Mouse (Mus musculus) cerebellum, adult 9-11 months (tissue): Measurements from ENCODE around the gene Cyp17a1.
A peak's percentile ranks its signal among the peaks of the same experiment; 100 is the strongest.

Source experiments
- DNase-seq: peaks from one replicate; pipeline ENCODE4 v3.0.0; 2022

Gene Cyp17a1

GRCm38 (mm10) chr19:46640780-46641179 is 32.2 kb downstream of the Cyp17a1 start:
- no peak for DNase-seq

GRCm38 (mm10) chr19:46639496-46639895 is 33.5 kb downstream of the Cyp17a1 start:
- no peak for DNase-seq

GRCm38 (mm10) chr19:46639053-46639452 is 33.9 kb downstream of the Cyp17a1 start:
- DNase-seq: no peak

DNA sequence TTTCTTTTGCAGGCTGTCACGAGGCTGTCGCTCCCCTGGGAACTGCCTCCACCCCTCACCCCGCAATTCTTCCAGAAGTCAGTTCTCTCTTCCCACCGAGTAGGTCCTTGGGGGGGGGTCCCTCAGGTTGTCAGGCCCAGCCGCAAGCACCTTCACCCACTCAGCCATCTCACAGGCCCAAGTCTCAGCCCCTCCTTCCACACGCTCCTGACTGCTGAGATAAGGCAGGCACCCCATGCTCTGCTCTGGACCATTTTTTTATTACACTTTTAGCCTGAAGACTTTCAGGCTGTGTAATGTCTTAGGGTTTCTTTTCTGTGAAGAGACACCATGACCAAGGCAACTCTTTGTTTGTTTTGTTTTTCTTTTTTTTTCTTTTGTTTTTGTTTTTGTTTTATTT is 35.4 kb downstream of the Cyp17a1 start:
- no peak for DNase-seq

DNA sequence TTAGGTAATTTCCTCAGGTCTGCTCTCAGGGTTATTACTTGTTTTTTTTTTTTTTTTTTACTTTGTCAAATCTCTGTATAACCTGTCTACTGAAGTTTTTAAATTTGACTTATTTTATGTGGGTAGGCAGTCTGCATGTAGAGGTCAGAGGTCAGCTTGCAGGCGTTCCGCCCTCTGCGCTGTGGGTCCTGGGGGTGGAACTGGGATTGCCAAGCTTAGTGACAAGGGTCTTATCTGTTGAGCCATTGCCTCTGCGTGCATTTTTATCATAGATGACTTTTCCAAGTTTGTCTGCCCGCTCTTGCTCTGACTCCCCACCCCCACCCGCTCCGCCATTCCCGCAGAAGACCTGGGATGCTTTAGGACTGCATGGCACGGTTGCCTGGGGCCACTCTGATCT is 37.2 kb downstream of the Cyp17a1 start:
- DNase-seq: no peak

DNA sequence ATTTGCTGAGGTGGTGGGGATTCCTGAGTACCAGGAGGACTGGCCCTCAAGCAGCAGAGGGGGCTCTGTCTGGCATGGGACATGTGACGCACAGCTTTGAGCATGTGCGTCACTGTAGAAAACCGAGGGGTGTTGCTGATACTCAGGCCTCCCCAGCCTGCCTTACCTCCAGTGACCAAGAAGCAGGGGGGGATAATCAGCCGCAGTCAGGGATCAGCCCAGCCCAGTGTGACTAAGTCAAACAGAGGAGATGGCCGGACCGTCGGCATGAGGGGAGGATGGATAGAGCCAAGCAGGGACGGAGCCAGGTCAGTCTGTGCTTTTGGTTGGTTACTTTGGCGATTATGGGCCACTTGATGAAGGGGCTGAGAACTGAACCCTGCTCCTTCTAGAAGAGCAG is 41.3 kb downstream of the Cyp17a1 start:
- DNase-seq: no peak

DNA sequence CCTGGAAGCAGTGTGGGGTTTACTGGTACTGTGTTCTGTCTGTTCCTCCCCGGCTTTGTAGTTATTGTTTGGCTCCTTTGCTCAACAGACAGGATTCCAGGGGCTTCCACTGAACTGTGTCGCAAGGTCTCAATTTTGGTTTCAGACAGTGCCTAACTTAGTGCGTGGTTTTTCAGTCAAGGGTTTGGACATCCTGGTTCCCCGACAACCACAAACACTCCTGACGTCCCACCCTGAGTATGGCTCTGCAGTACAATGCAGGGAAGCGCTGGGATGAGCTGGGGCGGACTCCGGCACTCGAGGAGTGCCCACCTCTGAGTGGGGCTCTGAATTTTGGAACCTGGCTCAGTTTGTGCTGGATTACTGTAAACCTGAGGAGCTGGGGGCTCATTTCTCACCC is 43.2 kb downstream of the Cyp17a1 start:
- no peak for DNase-seq

DNA sequence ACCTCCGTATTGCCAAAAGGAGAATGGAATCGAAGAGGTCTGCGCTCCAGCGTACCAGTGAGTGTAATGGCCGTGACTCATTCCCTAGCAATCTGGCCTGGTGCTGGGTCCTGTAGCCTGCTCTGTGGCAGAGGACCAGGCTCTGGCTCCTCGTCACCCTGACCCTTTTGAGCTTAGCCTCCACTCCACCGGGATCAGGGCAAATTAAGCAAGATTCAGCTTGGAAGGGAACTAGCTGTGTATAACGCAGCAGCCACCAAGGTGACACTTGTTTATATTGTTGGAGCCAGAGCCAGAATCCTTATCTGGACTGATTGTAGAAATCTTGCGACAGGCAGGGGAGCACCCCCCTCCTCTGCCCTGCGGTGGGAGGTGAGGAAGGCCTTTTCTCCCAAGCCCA is 44.6 kb downstream of the Cyp17a1 start:
- DNase-seq: no peak

DNA sequence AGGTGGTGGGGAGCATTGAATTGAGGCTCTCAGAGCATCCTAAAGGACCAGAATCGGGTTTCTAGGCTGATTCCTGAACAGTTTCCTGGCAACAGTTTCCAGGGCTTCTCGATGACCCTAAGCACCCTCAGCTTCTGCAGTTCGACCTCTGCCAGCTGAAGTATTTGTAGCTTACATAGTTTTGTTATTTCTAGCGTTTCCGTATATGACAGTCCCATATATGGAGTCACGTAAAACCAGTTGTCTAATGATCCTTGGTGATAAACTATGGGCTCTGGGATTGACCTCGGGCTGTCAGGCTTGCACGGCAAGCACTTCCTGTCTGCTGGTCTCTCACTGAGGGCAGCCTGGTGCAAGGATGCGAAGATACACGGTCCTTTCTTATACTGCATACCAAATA is 47.5 kb downstream of the Cyp17a1 start:
- DNase-seq: no peak

DNA sequence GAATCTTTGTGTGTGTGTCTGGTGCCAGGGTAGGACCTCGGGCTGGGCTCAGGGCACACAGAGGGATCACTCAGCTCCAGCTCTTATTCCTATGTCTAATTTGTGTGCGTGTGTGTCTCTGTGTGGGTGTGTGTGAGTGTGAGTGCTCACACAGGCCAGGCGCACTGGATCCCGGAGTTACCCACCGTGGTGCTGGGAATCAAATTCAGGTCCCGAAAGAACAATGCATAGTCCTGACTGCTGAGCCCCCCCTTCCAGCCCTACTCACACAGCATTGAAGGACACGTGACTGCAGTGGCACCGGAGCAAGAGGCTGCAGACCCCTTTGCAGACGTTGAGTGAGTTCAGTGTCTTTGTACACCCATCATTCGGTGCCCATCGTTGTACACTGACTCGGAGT is 48.0 kb downstream of the Cyp17a1 start:
- no peak for DNase-seq

DNA sequence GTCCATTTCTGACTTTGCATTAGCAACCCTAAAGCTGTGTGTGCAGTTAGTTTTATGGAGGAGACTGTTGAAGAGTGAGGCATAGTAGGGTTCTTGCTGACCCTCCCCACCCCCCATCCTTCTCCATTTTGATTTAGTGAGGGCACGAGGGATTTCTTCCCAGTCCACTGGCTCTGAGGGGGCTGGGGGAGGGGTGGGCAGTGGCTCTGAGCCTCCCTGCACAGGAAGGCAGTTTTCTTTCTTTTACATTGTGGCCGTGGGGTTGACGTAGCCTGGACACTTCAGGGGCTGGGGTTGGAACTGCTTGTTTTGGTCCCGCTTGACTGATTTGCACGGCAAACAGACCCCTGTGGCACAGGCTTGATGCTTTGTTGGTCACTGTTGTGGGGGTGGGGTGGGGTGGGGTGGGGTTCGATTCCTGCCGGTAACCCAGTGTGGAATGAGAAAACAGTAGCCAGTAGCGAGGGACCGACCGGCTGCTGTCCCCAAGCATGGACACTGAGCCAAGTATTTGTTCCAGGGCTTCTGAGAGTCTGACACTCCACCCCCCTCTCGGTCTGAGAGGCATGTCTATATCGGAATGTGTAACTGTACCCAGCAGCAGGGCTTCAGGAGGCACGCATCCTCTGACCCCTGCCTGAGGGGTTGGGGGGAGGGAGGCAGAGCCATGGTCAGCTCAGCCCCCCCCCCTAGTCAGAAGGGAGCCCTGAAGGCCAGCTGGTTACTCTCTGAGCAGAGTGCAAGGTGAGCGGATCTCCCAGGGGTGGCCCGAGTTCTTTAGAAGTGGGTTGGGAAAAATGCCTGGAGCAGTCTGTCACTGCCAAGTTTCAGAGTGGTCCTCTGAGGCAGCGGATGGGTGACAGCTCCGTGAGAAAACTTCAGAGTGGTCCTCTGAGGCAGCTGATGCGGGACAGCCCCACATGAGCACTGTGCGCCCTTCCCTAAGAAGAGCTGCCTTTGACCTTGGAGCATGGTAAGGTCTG is 48.9 kb downstream of the Cyp17a1 start:
- peak; percentile 41 for DNase-seq

DNA sequence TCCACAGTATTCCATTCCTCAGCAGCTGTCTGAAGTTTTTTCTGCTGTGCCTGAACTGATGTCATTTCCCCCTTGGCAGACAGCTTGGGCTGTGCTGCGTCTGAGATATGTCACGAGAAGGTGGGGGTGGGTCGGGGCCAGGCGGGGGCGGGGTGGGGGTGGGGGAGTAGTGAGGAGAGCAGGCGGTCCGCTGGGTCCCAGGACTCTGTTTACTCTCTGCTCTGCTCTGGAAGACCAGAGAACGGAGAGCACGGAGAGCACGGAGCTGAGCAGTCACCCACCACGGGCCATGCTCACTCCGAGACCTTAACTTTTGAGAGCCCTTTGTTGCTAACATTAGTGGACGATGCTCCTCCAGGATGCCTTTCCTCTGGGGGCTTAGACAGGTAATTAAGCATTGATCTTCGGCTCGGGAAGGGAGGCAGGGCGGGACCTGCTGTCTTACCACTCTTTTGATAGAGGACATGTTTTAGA is 49.7 kb downstream of the Cyp17a1 start:
- DNase-seq: no peak

GRCm38 (mm10) chr19:46622659-46623193 is 50.2 kb downstream of the Cyp17a1 start:
- DNase-seq: no peak

GRCm38 (mm10) chr19:46621236-46622183 is 51.5 kb downstream of the Cyp17a1 start:
- no peak for DNase-seq

GRCm38 (mm10) chr19:46620016-46620808 is 52.8 kb downstream of the Cyp17a1 start:
- no peak for DNase-seq

- no peak for DNase-seq
Observed at GRCm38 (mm10) chr19:46619518-46619917, 53.5 kb downstream of the Cyp17a1 start.

DNA sequence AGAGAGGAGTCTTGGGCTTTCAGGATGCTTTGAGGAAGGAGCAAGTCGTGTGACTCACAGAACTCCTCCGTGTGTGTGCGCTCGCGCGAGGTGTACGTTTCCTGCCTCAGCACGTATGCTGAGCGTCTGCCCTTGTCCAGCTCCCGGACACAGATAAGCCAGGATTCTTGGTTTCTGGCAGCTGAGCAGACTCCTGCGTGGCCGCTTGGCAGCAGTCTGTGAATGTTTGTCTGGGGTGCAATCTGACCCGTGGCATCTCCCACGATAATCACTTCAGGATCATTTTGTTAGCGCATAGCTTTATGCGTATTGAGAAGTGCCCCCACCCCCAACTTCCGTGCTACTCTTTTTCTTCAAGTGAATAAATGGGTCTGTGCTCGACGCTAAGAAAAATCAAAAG is 54.0 kb downstream of the Cyp17a1 start:
- peak; percentile 50 for DNase-seq

DNA sequence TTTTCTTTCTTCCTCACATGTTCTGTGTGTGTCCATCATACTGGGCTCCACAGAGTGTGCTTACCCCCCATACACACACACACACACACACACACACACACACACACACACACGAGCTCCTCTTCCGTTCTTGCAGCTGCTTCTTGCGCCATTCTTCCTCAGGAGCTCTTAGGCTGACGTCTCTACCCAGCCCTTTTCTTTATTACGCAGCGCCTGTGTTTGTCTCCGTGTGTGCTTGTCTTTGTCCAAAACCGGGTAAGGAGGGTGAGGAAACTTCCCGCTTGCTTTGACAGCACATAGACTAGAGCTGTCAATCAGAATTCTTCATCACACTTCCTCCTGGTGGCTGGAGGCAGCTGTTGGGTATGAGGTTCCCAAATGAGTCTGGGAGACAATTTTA is 54.6 kb downstream of the Cyp17a1 start:
- DNase-seq: no peak

DNA sequence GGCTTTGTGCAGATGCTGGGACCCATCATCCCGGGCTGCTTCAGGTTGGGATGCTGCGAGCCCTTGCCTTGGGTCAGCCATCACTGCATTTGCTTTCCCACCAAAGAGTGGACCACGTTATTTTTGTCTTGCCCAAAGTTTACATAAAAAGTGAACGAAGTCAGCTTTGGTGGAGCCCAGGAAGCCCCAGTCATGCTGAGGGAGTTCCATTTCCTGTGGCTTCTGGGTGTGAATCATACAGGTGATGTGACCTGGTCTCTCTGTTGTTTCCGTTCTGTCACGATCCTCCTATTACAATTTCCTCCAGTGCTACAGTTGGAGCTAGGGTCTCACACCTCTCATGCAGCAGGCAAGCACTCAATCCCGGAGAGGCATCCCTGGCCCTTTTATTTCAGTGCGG is 55.6 kb downstream of the Cyp17a1 start:
- DNase-seq: no peak
